27 mouse cellular contexts compared by ENCODE assay signal in the genomic region with DNA sequence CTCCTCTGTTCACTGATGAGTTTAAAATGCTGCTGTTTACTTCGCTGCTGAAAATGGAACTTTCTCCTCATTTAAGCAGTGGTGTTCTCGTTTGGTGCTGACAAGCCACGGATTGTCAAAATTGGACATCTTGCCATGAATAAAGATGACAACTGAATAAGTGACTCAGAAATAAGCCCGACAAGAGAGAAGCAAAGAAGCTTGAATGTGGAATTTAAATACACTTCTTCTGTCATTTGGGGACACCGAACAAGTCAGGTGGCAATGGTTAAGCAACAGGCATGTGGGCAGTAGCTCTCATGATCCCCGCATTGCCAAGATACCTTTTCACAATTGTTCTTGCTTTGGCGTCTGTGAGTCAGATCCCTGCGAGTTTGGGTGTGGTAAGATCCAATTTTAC.
A peak's percentile ranks its signal among the peaks of the same experiment; 100 is the strongest.
DNase-seq lines count a peak whose midpoint lies in the region; ATAC-seq and TF ChIP-seq lines count a peak whose summit lies in the region.
"Had no signal": no experiment of that assay in that cellular context is flagged by ENCODE, and none has a peak within 500 bp of the region (broad histone marks: within the 10 kb centered on the region; RNA-seq: fewer than 3 reads in every experiment).

No protein-coding gene starts in this region.

- H3K4me1 ChIP-seq in midbrain, embryonic 16.5 days (ENCODE audit: control insufficient read depth, insufficient read depth, low read length): no peaks in the 10 kb centered on the region
- H3K4me1 ChIP-seq in forebrain, embryonic 15.5 days: no peaks in the 10 kb centered on the region
- H3K4me1 ChIP-seq: forebrain, embryonic 12.5 days; hindbrain, embryonic 10.5 days; hindbrain, embryonic 15.5 days; limb, embryonic 12.5 days; liver, embryonic 15.5 days; midbrain, embryonic 10.5 days had no signal

- H3K4me3 ChIP-seq in left cerebral cortex, adult 2 months: no peak overlapping the region
- no peak overlapping the region for H3K4me3 ChIP-seq in midbrain, embryonic 16.5 days (ENCODE audit: low read depth, low read length)
- no peak overlapping the region for H3K4me3 ChIP-seq in forebrain, embryonic 15.5 days
- H3K4me3 ChIP-seq: erythroblast, embryonic 14.5 days; forebrain, embryonic 12.5 days; hindbrain, embryonic 10.5 days; hindbrain, embryonic 15.5 days; limb, embryonic 12.5 days; liver, embryonic 15.5 days; midbrain, embryonic 10.5 days; midbrain, embryonic 15.5 days had no signal

- intact Hi-C loops in left cerebral cortex, adult 2 months (cut with DNase I): loop anchor here (1.0 to 10.0 kb wide), 3 partner anchors 95 to 248 kb away; no protein-coding TSS in a partner anchor

- H3K27me3 ChIP-seq in midbrain, embryonic 16.5 days (ENCODE audit: control insufficient read depth, insufficient read depth, low read depth, low read length): no peaks in the 10 kb centered on the region
- no peaks in the 10 kb centered on the region for H3K27me3 ChIP-seq in forebrain, embryonic 15.5 days
- H3K27me3 ChIP-seq: forebrain, embryonic 12.5 days; hindbrain, embryonic 15.5 days; limb, embryonic 12.5 days; liver, embryonic 15.5 days; midbrain, embryonic 15.5 days; Patski had no signal

- 83% methylated on average over 8 of the region's 8 CpGs for WGBS in midbrain, embryonic 16.5 days
- 81% methylated on average over 8 of the region's 8 CpGs for WGBS in forebrain, embryonic 15.5 days

- TF ChIP-seq CTCF in left cerebral cortex, adult 2 months (IDR thresholded peaks at IDR 0.05): no peak

- H3K9me3 ChIP-seq in midbrain, embryonic 16.5 days (replicated peaks; ENCODE audit: control insufficient read depth, low read length, poor library complexity, severe bottlenecking): no peaks in the 10 kb centered on the region
- H3K9me3 ChIP-seq in forebrain, embryonic 15.5 days: no peaks in the 10 kb centered on the region
- H3K9me3 ChIP-seq: forebrain, embryonic 12.5 days; hindbrain, embryonic 10.5 days; hindbrain, embryonic 15.5 days; limb, embryonic 12.5 days; liver, embryonic 15.5 days; midbrain, embryonic 10.5 days; midbrain, embryonic 15.5 days had no signal

- H3K27ac ChIP-seq in left cerebral cortex, adult 2 months: peak overlapping the region; percentile 69
- H3K27ac ChIP-seq in midbrain, embryonic 16.5 days (ENCODE audit: low read length): no peak overlapping the region
- no peak overlapping the region for H3K27ac ChIP-seq in forebrain, embryonic 15.5 days (replicated peaks)
- H3K27ac ChIP-seq: forebrain, embryonic 12.5 days; hindbrain, embryonic 10.5 days; hindbrain, embryonic 15.5 days; limb, embryonic 12.5 days; liver, embryonic 15.5 days; midbrain, embryonic 10.5 days; midbrain, embryonic 15.5 days had no signal

- H3K36me3 ChIP-seq in midbrain, embryonic 16.5 days (ENCODE audit: control insufficient read depth, insufficient read depth, low read length): no peaks in the 10 kb centered on the region
- H3K36me3 ChIP-seq in forebrain, embryonic 15.5 days: no peaks in the 10 kb centered on the region
- H3K36me3 ChIP-seq: forebrain, embryonic 12.5 days; hindbrain, embryonic 10.5 days; hindbrain, embryonic 15.5 days; limb, embryonic 12.5 days; liver, embryonic 15.5 days; midbrain, embryonic 10.5 days; midbrain, embryonic 15.5 days had no signal

- H3K4me2 ChIP-seq in midbrain, embryonic 16.5 days (ENCODE audit: low read length): no peak overlapping the region
- no peak overlapping the region for H3K4me2 ChIP-seq in forebrain, embryonic 15.5 days (replicated peaks)
- H3K4me2 ChIP-seq: forebrain, embryonic 12.5 days; hindbrain, embryonic 15.5 days; limb, embryonic 12.5 days; liver, embryonic 15.5 days; lung, embryonic 14.5 days; midbrain, embryonic 15.5 days had no signal

- no peak for ATAC-seq in midbrain, embryonic 16.5 days
- ATAC-seq in forebrain, embryonic 15.5 days (replicated peaks): no peak
- ATAC-seq: inflammation-experienced regulatory T-cells, adult 6 months; midbrain, embryonic 15.5 days; Patski had no signal

- peak; percentile 20 for DNase-seq in layer of hippocampus, adult 9-11 months
- no peak for DNase-seq in layer of hippocampus, adult 11-12 months (ENCODE audit: low spot score)
- peak; percentile 28 for DNase-seq in brain, embryonic 18.5 days (ENCODE audit: low read depth, low spot score)
- DNase-seq in left cerebral cortex, adult 2 months (ENCODE audit: extremely low spot score in 1 of 2, low spot score in 2 of 2): peak in 1 of 2 experiments; percentile 21
- DNase-seq in right cerebral cortex, postnatal 10 days (ENCODE audit: low spot score in 2 of 2): peak; percentile 28 to 67
- DNase-seq in lung, postnatal 36 days: no peak
- DNase-seq: adrenal gland, postnatal 14 days; cerebellum, adult 9-10 months; gastrocnemius, postnatal 14 days; heart, postnatal 14 days; kidney, adult 18-20 months; kidney, postnatal 4 days; lung, embryonic 14.5 days; lung, postnatal 14 days; thymus, postnatal 4 days had no signal

- H3K9ac ChIP-seq in midbrain, embryonic 16.5 days (ENCODE audit: low read depth, low read length): no peak overlapping the region
- no peak overlapping the region for H3K9ac ChIP-seq in forebrain, embryonic 15.5 days (replicated peaks)
- H3K9ac ChIP-seq: forebrain, embryonic 12.5 days; hindbrain, embryonic 15.5 days; limb, embryonic 12.5 days; liver, embryonic 15.5 days; lung, embryonic 14.5 days; midbrain, embryonic 15.5 days had no signal

Comparison
In these comparisons a context has a peak if more than half of its experiments do, and no peak if none do; other contexts are left out.
1. DNase-seq: peak in layer of hippocampus, adult 9-11 months (single experiment), brain, embryonic 18.5 days (single experiment) and right cerebral cortex, postnatal 10 days (2 of 2); none in layer of hippocampus, adult 11-12 months (single experiment) and lung, postnatal 36 days (single experiment).